Mouse (Mus musculus) lung, postnatal 0 days (tissue): Measurements from ENCODE around the gene Grik2. TPM values are rescaled to one million over a fixed set of nuclear protein-coding genes. Genes with fewer than 3 reads are reported as not detected.

Source experiments
- ATAC-seq: fragments of 200-750 bp; cut with Nextera tagmentation; 2 replicates; pipeline ENCODE4 v1.8.0; 2017; ENCODE audit warnings: moderate library complexity
- DNase-seq: peaks from one replicate; pipeline ENCODE4 v3.0.0-alpha.2; 2016; ENCODE audit warnings: low spot score
- H3K27ac ChIP-seq: fragments of 300-500 bp; sonication (generic); 2 replicates; pipeline ENCODE4 v1.5.1; 2014; ENCODE audit warnings: antibody characterized with exemption, mild to moderate bottlenecking, low read length, mixed read lengths
- H3K27me3 ChIP-seq: fragments of 300-500 bp; sonication (generic); replicated peaks from 2 replicates; pipeline ENCODE4 v1.6.1; 2014; ENCODE audit warnings: low read length, mixed read lengths; ENCODE audit not compliant: insufficient read depth
- H3K36me3 ChIP-seq: fragments of 300-500 bp; sonication (generic); 2 replicates; pipeline ENCODE4 v1.6.1; 2014; ENCODE audit warnings: low read length, mixed read lengths; ENCODE audit not compliant: insufficient read depth
- H3K4me1 ChIP-seq: fragments of 300-500 bp; sonication (generic); 2 replicates; pipeline ENCODE4 v1.6.1; 2014; ENCODE audit warnings: antibody characterized with exemption, low read depth, low read length, mixed read lengths; ENCODE audit not compliant: insufficient read depth
- H3K4me2 ChIP-seq: fragments of 300-500 bp; sonication (generic); replicated peaks from 2 replicates; pipeline ENCODE4 v1.6.1; 2014; ENCODE audit warnings: low read depth, mild to moderate bottlenecking, low read length, moderate library complexity, mixed read lengths
- H3K4me3 ChIP-seq: fragments of 300-500 bp; sonication (generic); 2 replicates; pipeline ENCODE4 v1.5.1; 2014; ENCODE audit warnings: low read depth, low read length
- H3K9ac ChIP-seq: fragments of 300-500 bp; sonication (generic); replicated peaks from 2 replicates; pipeline ENCODE4 v1.6.1; 2014; ENCODE audit warnings: low read depth, mild to moderate bottlenecking
- H3K9me3 ChIP-seq: fragments of 300-500 bp; sonication (generic); 2 replicates; pipeline ENCODE4 v1.6.1; 2016; ENCODE audit warnings: low read length, mixed read lengths
- CTCF ChIP-seq: IDR thresholded peaks from 2 replicates; pipeline ENCODE4 v1.5.1; 2016; ENCODE audit warnings: antibody characterized with exemption, mild to moderate bottlenecking
- EP300 ChIP-seq: IDR thresholded peaks from 2 replicates; pipeline ENCODE4 v1.6.1; 2016; ENCODE audit warnings: antibody characterized with exemption, mild to moderate bottlenecking, control low read depth
- WGBS: fragments of 180-500 bp; shearing (Covaris S2); extraction: QIAGEN DNeasy Blood & Tissue Kit; methylation state at CpG from one replicate; pipeline ENCODE4 v1.1.7; 2014; 5-methylcytosine and 5-hydroxymethylcytosine counted together
- polyA plus RNA-seq: library from polyadenylated mRNA; unstranded; fragments of >200 nt; fragmentation: Nextera tagmentation; extraction: Ambion mirVana; gene quantifications from 2 replicates; pipeline ENCODE4 v1.2.1, GENCODE M21; 2015

Grik2 gene
- polyA plus RNA-seq, 1 experiment from 2014 or later = 0.12 TPM

GRCm38 (mm10) chr10:49481439-49481838, 307.1 kb downstream of the Grik2 start:
- WGBS = 62% methylated on average over 4 of the region's 4 CpGs
- no peak overlapping the region for H3K4me3 ChIP-seq
- no peaks in the 10 kb centered on the region for H3K36me3 ChIP-seq
- no peaks in the 10 kb centered on the region for H3K27me3 ChIP-seq
- ATAC-seq (no peak), DNase-seq (no peak)
- H3K9me3 ChIP-seq = no peaks in the 10 kb centered on the region
- H3K27ac ChIP-seq = no peak overlapping the region
- TF ChIP-seq CTCF (0 out of 2 replicates have a peak, but pooled peaks have one; percentile 16), EP300 (no peak)
- H3K9ac ChIP-seq = no peak overlapping the region
- no peaks in the 10 kb centered on the region for H3K4me1 ChIP-seq
- no peak overlapping the region for H3K4me2 ChIP-seq

- no peaks in the 10 kb centered on the region for H3K36me3 ChIP-seq
- H3K9ac ChIP-seq = no peak overlapping the region
- no peak for DNase-seq
- no peak for TF ChIP-seq CTCF
- TF ChIP-seq EP300 = no peak
- H3K27ac ChIP-seq = no peak overlapping the region
- H3K4me3 ChIP-seq = no peak overlapping the region
- no peak overlapping the region for H3K4me2 ChIP-seq
- no peaks in the 10 kb centered on the region for H3K4me1 ChIP-seq
- ATAC-seq = no peak
- no peaks in the 10 kb centered on the region for H3K27me3 ChIP-seq
- WGBS = 73% methylated on average over 5 of the region's 5 CpGs
- H3K9me3 ChIP-seq = no peaks in the 10 kb centered on the region
These were observed 308.3 kb downstream of the Grik2 start for GRCm38 (mm10) chr10:49480085-49480749.

GRCm38 (mm10) chr10:49473613-49474012, 315.0 kb downstream of the Grik2 start:
- no peak for ATAC-seq
- Histone ChIP-seq H3K9ac (no peak overlapping the region), H3K27ac (no peak overlapping the region), H3K4me1 (no peaks in the 10 kb centered on the region), H3K36me3 (no peaks in the 10 kb centered on the region), H3K27me3 (no peaks in the 10 kb centered on the region), H3K4me2 (no peak overlapping the region), H3K4me3 (no peak overlapping the region), H3K9me3 (no peaks in the 10 kb centered on the region)
- no peak for TF ChIP-seq CTCF
- no peak for TF ChIP-seq EP300
- DNase-seq = no peak

- Histone ChIP-seq H3K4me3 (no peak overlapping the region), H3K27me3 (no peaks in the 10 kb centered on the region), H3K4me1 (no peaks in the 10 kb centered on the region), H3K9me3 (no peaks in the 10 kb centered on the region), H3K4me2 (no peak overlapping the region), H3K27ac (no peak overlapping the region), H3K9ac (no peak overlapping the region), H3K36me3 (no peaks in the 10 kb centered on the region)
- WGBS = 82% methylated on average over 2 of the region's 2 CpGs
- DNase-seq (no peak), ATAC-seq (no peak)
- no peak for TF ChIP-seq CTCF
- no peak for TF ChIP-seq EP300
These were observed 331.8 kb downstream of the Grik2 start for GRCm38 (mm10) chr10:49456791-49457190.

- no peak overlapping the region for H3K4me3 ChIP-seq
- no peaks in the 10 kb centered on the region for H3K4me1 ChIP-seq
- H3K27me3 ChIP-seq = no peaks in the 10 kb centered on the region
- no peaks in the 10 kb centered on the region for H3K36me3 ChIP-seq
- no peak overlapping the region for H3K27ac ChIP-seq
- H3K4me2 ChIP-seq = no peak overlapping the region
- TF ChIP-seq CTCF = no peak
- TF ChIP-seq EP300 = no peak
- no peaks in the 10 kb centered on the region for H3K9me3 ChIP-seq
- no peak overlapping the region for H3K9ac ChIP-seq
- DNase-seq = no peak
- no peak for ATAC-seq
These were observed 335.0 kb downstream of the Grik2 start for GRCm38 (mm10) chr10:49453535-49453934.

- no peak for ATAC-seq
- WGBS = 53% methylated on average over 1 of the region's 1 CpGs
These were observed 347.2 kb downstream of the Grik2 start for GRCm38 (mm10) chr10:49441369-49441768.

More at GRCm38 (mm10) chr10:49441369-49441768, 347.2 kb downstream of the Grik2 start:
- Histone ChIP-seq H3K9ac (no peak overlapping the region), H3K4me3 (no peak overlapping the region), H3K9me3 (no peaks in the 10 kb centered on the region), H3K27me3 (no peaks in the 10 kb centered on the region), H3K4me2 (no peak overlapping the region), H3K4me1 (no peaks in the 10 kb centered on the region), H3K36me3 (no peaks in the 10 kb centered on the region), H3K27ac (no peak overlapping the region)
- DNase-seq = no peak
- no peak for TF ChIP-seq EP300
- TF ChIP-seq CTCF = no peak
